Mouse (Mus musculus) cortical plate, adult 2 months (tissue): Measurements from ENCODE around the gene Trim29.

Experiments used
- CTCF ChIP-seq: fragments of 200-500 bp; IDR thresholded peaks from 2 replicates; pipeline ENCODE4 v1.5.1; 2011; ENCODE audit warnings: mild to moderate bottlenecking, control low read depth, low read length; ENCODE audit not compliant: insufficient read depth; ENCODE audit errors: extremely low read depth
- POLR2A ChIP-seq: fragments of 200-500 bp; IDR thresholded peaks from 2 replicates; pipeline ENCODE4 v1.6.1; 2011; ENCODE audit warnings: mild to moderate bottlenecking, low read length, control low read depth; ENCODE audit not compliant: insufficient read depth; ENCODE audit errors: extremely low read depth

DNA sequence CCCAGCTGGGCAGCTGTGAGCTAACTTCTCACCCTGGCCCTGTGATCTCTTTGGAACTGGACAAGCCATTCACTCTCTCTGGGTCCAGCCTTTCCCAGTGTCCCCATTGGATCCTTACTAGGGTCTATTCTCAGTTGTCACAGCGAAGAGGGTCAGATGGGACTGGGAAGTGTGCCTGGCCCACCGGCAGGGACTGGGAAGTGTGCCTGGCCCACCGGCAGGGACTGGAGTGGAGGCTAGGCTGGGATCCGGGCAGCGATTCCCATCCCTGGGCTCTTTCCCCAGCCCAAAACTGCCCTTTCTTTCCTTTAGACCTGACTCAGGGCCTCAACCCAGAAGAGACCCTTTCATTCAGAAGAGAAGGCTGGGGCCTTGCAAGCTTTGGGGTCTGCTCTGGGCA, 27.4 kb downstream of the Trim29 start:
- TF ChIP-seq CTCF: no peak
- TF ChIP-seq POLR2A: no peak
